Mouse (Mus musculus): ENCODE data around the gene Nfam1.

DNA sequence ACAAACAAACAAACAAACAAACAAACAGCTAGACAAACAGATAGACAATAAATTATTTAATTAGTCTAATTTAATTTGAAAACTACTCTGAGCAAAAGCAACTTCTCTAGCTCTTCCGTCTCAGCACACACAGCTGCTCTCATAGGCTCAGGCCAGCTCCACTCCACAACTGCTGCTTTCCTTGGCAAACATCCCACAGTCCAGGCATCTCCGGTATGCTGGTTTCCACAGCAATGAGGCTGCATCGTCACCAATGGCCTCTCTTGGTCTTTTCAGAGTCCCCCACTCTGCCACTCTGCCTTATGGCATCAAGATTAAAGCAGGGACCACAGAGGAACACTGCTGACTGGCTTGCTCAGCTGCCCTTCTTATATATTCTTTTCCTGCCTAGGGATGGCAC, 37.8 kb upstream of the Nfam1 start:
- TF ChIP-seq POLR2A (IDR thresholded peaks at IDR 0.05; ENCODE audit: control insufficient read depth, extremely low read depth, insufficient read depth, low read length, poor library complexity) (no peak), CTCF (IDR thresholded peaks at IDR 0.05; ENCODE audit: borderline replicate concordance, control insufficient read depth, extremely low read depth, insufficient read depth, low read length, poor library complexity) (no peak)

Measured in thymus, adult 2 months (tissue).